Comparison of ENCODE assay signal across 22 mouse cellular contexts in genomic region chr5:73160440-73160839, GRCm38 (mm10).
A peak's percentile ranks its signal among the peaks of the same experiment; 100 is the strongest.
DNase-seq lines count a peak whose midpoint lies in the region; ATAC-seq lines count a peak whose summit lies in the region.
"Had no signal": no experiment of that assay in that cellular context is flagged by ENCODE, and none has a peak within 500 bp of the region (broad histone marks: within the 10 kb centered on the region; RNA-seq: fewer than 3 reads in every experiment).

No protein-coding gene starts in this region.

- no peaks in the 10 kb centered on the region for H3K36me3 ChIP-seq in hindbrain, embryonic 13.5 days
- no peaks in the 10 kb centered on the region for H3K36me3 ChIP-seq in hindbrain, embryonic 12.5 days
- no peaks in the 10 kb centered on the region for H3K36me3 ChIP-seq in midbrain, embryonic 15.5 days (replicated peaks)
- H3K36me3 ChIP-seq in midbrain, embryonic 10.5 days = no peaks in the 10 kb centered on the region
- H3K36me3 ChIP-seq: limb, embryonic 12.5 days; liver, embryonic 13.5 days; lung, embryonic 15.5 days had no signal

- no peaks in the 10 kb centered on the region for H3K9me3 ChIP-seq in hindbrain, embryonic 13.5 days
- no peaks in the 10 kb centered on the region for H3K9me3 ChIP-seq in hindbrain, embryonic 12.5 days (replicated peaks)
- no peaks in the 10 kb centered on the region for H3K9me3 ChIP-seq in midbrain, embryonic 15.5 days
- no peaks in the 10 kb centered on the region for H3K9me3 ChIP-seq in midbrain, embryonic 10.5 days (replicated peaks)
- H3K9me3 ChIP-seq: limb, embryonic 12.5 days; liver, embryonic 13.5 days; lung, embryonic 15.5 days had no signal

- peaks cover 39% of the 10 kb centered on the region for H3K4me1 ChIP-seq in hindbrain, embryonic 13.5 days (replicated peaks)
- H3K4me1 ChIP-seq in hindbrain, embryonic 12.5 days = peaks cover 20% of the 10 kb centered on the region
- peaks cover 8% of the 10 kb centered on the region; the same call in 1 of the 2 replicates for H3K4me1 ChIP-seq in midbrain, embryonic 15.5 days
- peaks cover 23% of the 10 kb centered on the region for H3K4me1 ChIP-seq in midbrain, embryonic 10.5 days

- H3K4me2 ChIP-seq in hindbrain, embryonic 13.5 days = no peak overlapping the region
- no peak overlapping the region for H3K4me2 ChIP-seq in hindbrain, embryonic 12.5 days (replicated peaks)
- H3K4me2 ChIP-seq in midbrain, embryonic 15.5 days = no peak overlapping the region
- H3K4me2 ChIP-seq: limb, embryonic 12.5 days; liver, embryonic 13.5 days; lung, embryonic 15.5 days had no signal

- H3K9ac ChIP-seq in hindbrain, embryonic 13.5 days = 0 out of 2 replicates have a peak overlapping the region, but pooled peaks have one; percentile 0
- no peak overlapping the region for H3K9ac ChIP-seq in hindbrain, embryonic 12.5 days
- H3K9ac ChIP-seq in midbrain, embryonic 15.5 days = no peak overlapping the region
- H3K9ac ChIP-seq: limb, embryonic 12.5 days; liver, embryonic 13.5 days; lung, embryonic 15.5 days had no signal

- DNase-seq in cerebellum, postnatal 36 days = no peak
- no peak for DNase-seq in midbrain, embryonic 10.5 days (ENCODE audit: low spot score)
- DNase-seq in kidney, postnatal 36 days = no peak
- DNase-seq: adrenal gland, postnatal 25 days; cerebellum, adult 2 months; gastrocnemius, postnatal 25 days; heart, adult 2 months; heart, postnatal 4 days; kidney, postnatal 4 days; liver, embryonic 13.5 days; lung, postnatal 4 days; right cerebral cortex, postnatal 4 days; thymus, adult 2 months had no signal

- ATAC-seq in cerebellum, adult (ENCODE audit: insufficient number of reproducible peaks, low FRiP score, low TSS enrichment) = peak; percentile 34; the same call in 1 of the 2 replicates
- 0 out of 2 replicates have a peak, but pooled peaks have one; percentile 27 for ATAC-seq in hindbrain, embryonic 13.5 days (ENCODE audit: low FRiP score)
- ATAC-seq in hindbrain, embryonic 12.5 days (ENCODE audit: low FRiP score) = no peak
- ATAC-seq in midbrain, embryonic 15.5 days (replicated peaks) = peak; percentile 53
- ATAC-seq in monocyte, adult 5-6 weeks (replicated peaks; ENCODE audit: insufficient number of reproducible peaks, low FRiP score, low TSS enrichment, poor library complexity, severe bottlenecking) = no peak
- ATAC-seq: intestine, embryonic 16.5 days had no signal

- no peaks in the 10 kb centered on the region for H3K27me3 ChIP-seq in hindbrain, embryonic 13.5 days
- no peaks in the 10 kb centered on the region for H3K27me3 ChIP-seq in hindbrain, embryonic 12.5 days
- H3K27me3 ChIP-seq in midbrain, embryonic 15.5 days (replicated peaks) = no peaks in the 10 kb centered on the region
- H3K27me3 ChIP-seq in midbrain, embryonic 10.5 days (ENCODE audit: low read depth, poor library complexity, severe bottlenecking) = no peaks in the 10 kb centered on the region
- H3K27me3 ChIP-seq: limb, embryonic 12.5 days; liver, embryonic 13.5 days; lung, embryonic 15.5 days had no signal

- H3K4me3 ChIP-seq in hindbrain, embryonic 13.5 days = no peak overlapping the region
- H3K4me3 ChIP-seq in hindbrain, embryonic 12.5 days = no peak overlapping the region
- H3K4me3 ChIP-seq in midbrain, embryonic 15.5 days = no peak overlapping the region
- no peak overlapping the region for H3K4me3 ChIP-seq in midbrain, embryonic 10.5 days
- H3K4me3 ChIP-seq: erythroblast, embryonic 14.5 days; heart, adult 2 months; limb, embryonic 12.5 days; liver, embryonic 13.5 days; lung, embryonic 15.5 days had no signal

- 54% methylated on average over 9 of the region's 9 CpGs for WGBS in hindbrain, embryonic 13.5 days
- WGBS in hindbrain, embryonic 12.5 days = 70% methylated on average over 9 of the region's 9 CpGs
- WGBS in midbrain, embryonic 15.5 days = 56% methylated on average over 9 of the region's 9 CpGs
- 85% methylated on average over 9 of the region's 9 CpGs for WGBS in midbrain, embryonic 10.5 days

- peak overlapping the region; percentile 52; the same call in 1 of the 2 replicates for H3K27ac ChIP-seq in hindbrain, embryonic 13.5 days
- no peak overlapping the region for H3K27ac ChIP-seq in hindbrain, embryonic 12.5 days
- no peak overlapping the region for H3K27ac ChIP-seq in midbrain, embryonic 15.5 days
- H3K27ac ChIP-seq in midbrain, embryonic 10.5 days (replicated peaks) = no peak overlapping the region
- H3K27ac ChIP-seq: heart, adult 2 months; limb, embryonic 12.5 days; liver, embryonic 13.5 days; lung, embryonic 15.5 days had no signal

Comparison
In these comparisons a context has a peak if more than half of its experiments do, and no peak if none do; other contexts are left out.
1. ATAC-seq: peak in cerebellum, adult (single experiment), hindbrain, embryonic 13.5 days (single experiment) and midbrain, embryonic 15.5 days (single experiment); none in hindbrain, embryonic 12.5 days (single experiment) and monocyte, adult 5-6 weeks (single experiment).